Mouse (Mus musculus) ES-E14 (cell line): Measurements from ENCODE around the gene Trim69. TPM values are rescaled to one million over a fixed set of nuclear protein-coding genes. Genes with fewer than 3 reads are reported as not detected.

ENCODE experiments used
- DNase-seq: peaks from one replicate; pipeline ENCODE4 v3.0.0-alpha.2; 2013; ENCODE audit warnings: low read depth, low spot score
- H3K27ac ChIP-seq: 2 replicates; pipeline ENCODE4 v1.5.1; 2012; ENCODE audit warnings: low read depth, mild to moderate bottlenecking, low read length, moderate library complexity, mixed read lengths; ENCODE audit not compliant: poor library complexity, insufficient read depth, severe bottlenecking
- H3K36me3 ChIP-seq: 2 replicates; pipeline ENCODE4 v1.6.1; 2012; ENCODE audit warnings: mild to moderate bottlenecking, low read length, moderate library complexity, mixed read lengths; ENCODE audit not compliant: control insufficient read depth, poor library complexity, insufficient read depth, severe bottlenecking
- H3K4me1 ChIP-seq, 2 experiments: fragments of 150-350 bp in 1 of 2; sonication (generic) in 1 of 2; 2 replicates each; pipeline ENCODE4 v1.6.1; 2012; ENCODE audit warnings: low read length in 2 of 2, mild to moderate bottlenecking in 1 of 2, mixed read lengths in 1 of 2; ENCODE audit not compliant: control insufficient read depth in 2 of 2, insufficient read depth in 2 of 2, poor library complexity in 1 of 2
- H3K4me3 ChIP-seq, 2 experiments: fragments of 150-350 bp in 1 of 2; sonication (generic) in 1 of 2; 2 replicates each; pipeline ENCODE4 v1.5.1; 2012; ENCODE audit warnings: low read length in 2 of 2, low read depth in 1 of 2, mild to moderate bottlenecking in 1 of 2, mixed read lengths in 1 of 2; ENCODE audit not compliant: insufficient read depth in 1 of 2, poor library complexity in 1 of 2, severe bottlenecking in 1 of 2
- H3K9ac ChIP-seq: 2 replicates; pipeline ENCODE4 v1.6.1; 2012; ENCODE audit warnings: low read depth, mild to moderate bottlenecking, low read length, mixed read lengths; ENCODE audit not compliant: poor library complexity, insufficient read depth, severe bottlenecking
- H3K9me3 ChIP-seq: fragments of 150-350 bp; sonication (generic); 2 replicates; pipeline ENCODE4 v1.6.1; 2012; ENCODE audit warnings: low read depth, mild to moderate bottlenecking, low read length; ENCODE audit not compliant: control insufficient read depth, insufficient read depth
- CHD2 ChIP-seq: IDR thresholded peaks from 2 replicates; pipeline ENCODE4 v1.6.1; 2014; ENCODE audit warnings: mild to moderate bottlenecking, low read depth, low read length, inconsistent platforms
- HCFC1 ChIP-seq: IDR thresholded peaks from 2 replicates; pipeline ENCODE4 v1.6.1; 2012; ENCODE audit warnings: low read length, inconsistent platforms, borderline replicate concordance; ENCODE audit not compliant: insufficient read depth
- MAFK ChIP-seq: IDR thresholded peaks from 2 replicates; pipeline ENCODE4 v1.6.1; 2014; ENCODE audit warnings: mild to moderate bottlenecking, low read depth, low read length, inconsistent platforms; ENCODE audit not compliant: insufficient read depth
- ZC3H11A ChIP-seq: IDR thresholded peaks from 2 replicates; pipeline ENCODE4 v1.6.1; 2012; ENCODE audit warnings: low read depth, mild to moderate bottlenecking, inconsistent platforms, low read length, borderline replicate concordance
- ZNF384 ChIP-seq: IDR thresholded peaks from 2 replicates; pipeline ENCODE4 v1.6.1; 2012; ENCODE audit warnings: low read depth, low read length, inconsistent platforms
- in situ Hi-C, 2 experiments: fragments of 600-800 bp; cut with MboI; formaldehyde crosslinking; loops; one replicate each; pipeline ENCODE4 v1.15.1; 2025; ENCODE audit warnings: low sequenced_read_pairs in 2 of 2, inconsistent platforms in 1 of 2; ENCODE audit not compliant: unreplicated experiment in 2 of 2
- total RNA-seq: library from RNA; depleted of rRNA; stranded (reverse); fragments of 300-350 nt; gene quantifications from 2 replicates; pipeline ENCODE4 v1.2.3, GENCODE M21; 2012; rRNA removed

Gene Trim69
- not detected in 2 replicates for total RNA-seq

DNA sequence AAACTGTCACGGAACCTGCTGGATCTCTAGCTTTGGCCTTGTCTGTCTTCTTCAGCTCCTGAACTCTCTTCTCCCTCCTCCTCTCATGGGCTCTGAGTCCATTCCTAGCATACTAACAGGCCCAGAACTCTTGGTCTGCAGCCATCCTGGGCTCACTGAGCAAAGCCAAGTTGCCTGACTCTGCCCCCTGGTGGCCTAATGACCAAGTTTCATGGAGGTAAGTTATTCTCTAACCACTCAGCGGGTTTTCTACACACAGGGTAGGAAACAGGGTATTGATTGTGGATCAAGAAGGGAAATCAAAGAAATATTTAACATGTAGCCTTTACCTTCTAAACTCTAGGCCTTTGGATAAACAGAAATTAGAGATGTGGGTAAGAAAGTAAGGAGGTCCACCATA lies at the start of gene Trim69:
Gene Trim69, plus strand, starts transcription at position 21 of the 400 bp plus-strand sequence.
- Histone ChIP-seq H3K9ac (no peak within 1 kb of the TSS), H3K4me1 (peaks cover 2% of the 10 kb centered on the region in 2 experiments; a peak in 2 of 4 replicates), H3K4me3 (no peak within 1 kb of the TSS), H3K9me3 (no peaks in the 10 kb centered on the region), H3K27ac (no peak within 1 kb of the TSS), H3K36me3 (no peaks in the 10 kb centered on the region)
- in situ Hi-C loops = no loop called here
- TF ChIP-seq MAFK = 0 out of 2 replicates have a peak, but pooled peaks have one; percentile 24
- TF ChIP-seq CHD2 = no peak
- TF ChIP-seq ZC3H11A = 0 out of 2 replicates have a peak, but pooled peaks have one; percentile 40
- peak; percentile 78 for DNase-seq

DNA sequence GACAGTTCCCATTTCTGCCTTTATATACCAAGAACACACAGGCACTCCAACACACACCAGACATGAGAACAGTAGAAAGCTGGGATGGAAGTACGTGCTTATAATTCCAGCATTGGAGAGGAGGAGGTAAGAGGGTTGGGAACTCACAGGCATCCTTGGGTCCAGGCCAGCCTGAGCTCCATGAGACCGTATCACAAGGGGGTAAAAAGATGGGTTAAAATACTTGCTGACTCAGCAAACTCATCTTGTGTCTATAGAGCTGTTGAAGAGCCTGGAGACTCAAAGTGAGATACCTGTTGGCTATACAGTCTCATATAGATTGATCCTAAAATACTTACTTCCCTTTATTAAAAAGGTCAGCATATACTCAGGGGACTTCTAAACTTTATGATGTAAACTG lies 43.6 kb upstream of the Trim69 start:
- in situ Hi-C loops = no loop called here
- Histone ChIP-seq H3K4me3 (0 out of 4 replicates have a peak overlapping the region, but pooled peaks of 1 of the 2 experiments have one; percentile 82), H3K9me3 (no peaks in the 10 kb centered on the region), H3K4me1 (no peaks in the 10 kb centered on the region; a peak in 1 of 4 replicates), H3K9ac (no peak overlapping the region), H3K27ac (no peak overlapping the region), H3K36me3 (peaks cover under 1% of the 10 kb centered on the region)
- no peak for TF ChIP-seq CHD2
- TF ChIP-seq HCFC1 = no peak
- no peak for TF ChIP-seq ZNF384
- TF ChIP-seq MAFK = peak; percentile 99
- no peak for TF ChIP-seq ZC3H11A
- no peak for DNase-seq

DNA sequence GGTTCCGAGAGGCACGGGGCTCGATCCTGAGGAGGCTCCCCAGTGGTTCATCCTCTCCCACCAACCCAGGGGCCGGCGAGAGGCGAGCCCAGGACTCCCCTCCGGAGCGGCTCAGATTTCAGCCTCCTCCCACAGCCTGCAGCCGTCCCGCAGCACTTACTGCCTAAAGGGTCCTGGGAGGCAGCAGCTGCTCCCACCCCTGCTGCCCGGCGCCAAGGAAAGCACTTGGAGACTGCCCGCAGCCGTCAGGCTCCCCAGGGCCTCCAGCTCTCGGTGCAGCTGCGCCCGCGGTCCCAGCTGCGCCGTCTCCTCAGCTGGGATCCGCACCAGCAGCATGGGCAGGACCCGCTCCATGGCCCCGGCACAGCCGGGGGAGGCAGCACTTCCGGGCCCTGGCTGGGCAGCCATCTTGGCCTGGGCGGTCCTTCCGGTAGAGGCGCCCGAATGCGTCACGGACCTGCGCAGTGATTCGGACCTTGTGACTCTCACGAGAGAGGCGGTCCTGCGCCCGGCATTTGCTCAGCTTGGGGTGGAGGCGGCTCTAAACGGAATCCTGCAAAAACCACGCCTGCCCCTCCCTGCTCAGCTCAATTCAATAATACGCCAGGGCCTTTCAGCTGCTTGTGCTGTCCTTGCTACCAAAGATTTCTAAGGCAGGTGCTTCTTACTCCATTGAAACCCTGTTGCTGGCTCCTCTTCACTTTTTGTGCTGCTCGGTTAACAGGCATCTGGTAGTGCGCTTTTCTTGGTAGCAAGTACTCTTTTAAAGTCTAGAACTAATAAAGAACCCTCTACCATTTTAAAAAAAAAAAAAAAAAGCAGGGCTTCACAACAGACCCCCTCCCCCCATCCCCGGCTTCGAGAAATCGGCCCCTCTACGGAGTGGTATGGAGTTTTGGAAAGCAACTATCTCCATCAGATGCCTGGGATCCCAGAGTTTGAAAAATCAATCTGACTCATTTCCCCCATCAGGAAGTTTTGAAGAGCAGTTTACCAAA lies 42.2 kb upstream of the Trim69 start, which contains the start of gene Spg11:
Gene Spg11, minus strand, starts transcription at position 426 of the 998 bp plus-strand sequence.
- no peaks in the 10 kb centered on the region for H3K9me3 ChIP-seq
- no peaks in the 10 kb centered on the region; the same call in none of the 2 replicates for H3K36me3 ChIP-seq
- no peak for TF ChIP-seq MAFK
- no peak for TF ChIP-seq ZC3H11A
- peak; percentile 92 for TF ChIP-seq ZNF384
- TF ChIP-seq CHD2 = peak; percentile 65
- peak; percentile 68; the same call in 1 of the 2 replicates for TF ChIP-seq HCFC1
- peak; percentile 94 for DNase-seq
- H3K4me3 ChIP-seq = peak within 1 kb of the TSS; percentile 82 to 99
- in situ Hi-C loops = no loop called here
- peak within 1 kb of the TSS; percentile 93 for H3K27ac ChIP-seq
- H3K9ac ChIP-seq = peak within 1 kb of the TSS; percentile 100
- H3K4me1 ChIP-seq = no peaks in the 10 kb centered on the region; a peak in 1 of 4 replicates

DNA sequence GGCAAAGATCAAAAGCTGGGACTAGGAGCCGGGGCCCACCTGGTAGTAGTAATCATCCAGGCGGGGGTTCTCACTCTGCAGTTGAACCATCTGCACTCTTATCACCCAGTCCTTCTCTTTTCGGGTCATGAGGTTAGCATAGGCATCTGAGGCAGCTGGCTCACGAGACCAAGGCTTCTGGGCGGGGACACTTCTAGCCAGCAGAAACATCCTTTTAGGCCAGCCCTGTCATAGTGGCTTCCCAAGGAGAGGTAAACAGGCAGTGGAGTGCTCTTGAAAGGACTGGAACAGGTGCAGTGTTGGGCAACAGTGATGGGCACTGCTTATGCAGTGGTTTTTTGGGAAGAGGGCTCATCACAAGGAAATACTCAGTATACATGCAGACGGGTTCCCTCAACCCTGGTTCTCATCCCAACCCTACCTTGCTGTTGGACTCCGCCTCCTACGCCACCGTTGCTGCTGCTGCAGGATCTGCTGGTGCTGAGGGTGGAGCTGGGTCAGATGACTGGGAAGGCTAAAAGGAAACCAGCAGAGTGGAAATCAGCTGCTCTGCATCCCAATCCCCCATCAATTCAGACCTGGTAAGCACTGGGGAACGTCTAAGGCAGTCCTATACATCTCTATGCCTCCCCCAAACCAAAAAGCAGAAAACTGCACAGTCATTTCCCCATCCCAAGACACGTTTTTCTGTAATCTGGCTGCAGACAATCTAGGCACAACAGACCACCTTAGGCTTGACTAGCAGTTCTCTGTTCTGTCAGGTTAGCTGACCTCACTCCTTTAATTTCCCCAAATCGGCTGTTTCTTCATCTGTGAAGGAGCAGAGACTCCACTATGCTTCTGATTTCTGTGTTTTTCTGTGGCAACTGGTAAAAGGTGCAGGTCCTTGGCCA lies 34.6 kb upstream of the Trim69 start:
- H3K4me1 ChIP-seq = peaks cover 10 to 20% of the 10 kb centered on the region in 2 experiments
- peak; percentile 54 for DNase-seq
- in situ Hi-C loops = no loop called here
- H3K9me3 ChIP-seq = no peaks in the 10 kb centered on the region
- peak overlapping the region; percentile 15; the same call in 1 of the 2 replicates for H3K9ac ChIP-seq
- TF ChIP-seq MAFK (peak; percentile 52; the same call in 1 of the 2 replicates), HCFC1 (no peak), ZNF384 (no peak)
- peaks cover 2% of the 10 kb centered on the region; the same call in 1 of the 2 replicates for H3K36me3 ChIP-seq
- peak overlapping the region; percentile 19; the same call in 1 of the 2 replicates for H3K27ac ChIP-seq
- peak overlapping the region in 1 of 2 experiments; percentile 26; a peak in 3 of 4 replicates for H3K4me3 ChIP-seq
